Mouse (Mus musculus) limb, embryonic 11.5 days (tissue): ENCODE data around the gene Elovl1. TPM values are rescaled to one million over a fixed set of nuclear protein-coding genes. Genes with fewer than 3 reads are reported as not detected.

Experiments
- ATAC-seq: fragments of 200-750 bp; cut with Nextera tagmentation; 2 replicates; pipeline ENCODE4 v1.8.0; 2017; ENCODE audit warnings: low read depth; ENCODE audit not compliant: insufficient number of reproducible peaks, low FRiP score, low TSS enrichment
- DNase-seq: peaks from one replicate; pipeline ENCODE4 v3.0.0-alpha.2; 2015; ENCODE audit warnings: low spot score
- H3K27ac ChIP-seq: fragments of 300-500 bp; sonication (generic); replicated peaks from 2 replicates; pipeline ENCODE4 v1.5.1; 2014; ENCODE audit warnings: low read depth, mild to moderate bottlenecking, low read length
- H3K27me3 ChIP-seq: fragments of 300-500 bp; sonication (generic); 2 replicates; pipeline ENCODE4 v1.6.1; 2014; ENCODE audit warnings: mild to moderate bottlenecking, low read length, mixed read lengths; ENCODE audit not compliant: control insufficient read depth, insufficient read depth
- H3K36me3 ChIP-seq: fragments of 300-500 bp; sonication (generic); 2 replicates; pipeline ENCODE4 v1.6.1; 2014; ENCODE audit warnings: mild to moderate bottlenecking, low read length, moderate library complexity, mixed read lengths; ENCODE audit not compliant: control insufficient read depth, insufficient read depth
- H3K4me1 ChIP-seq: fragments of 300-500 bp; sonication (generic); 2 replicates; pipeline ENCODE4 v1.6.1; 2014; ENCODE audit warnings: low read length, mixed read lengths; ENCODE audit not compliant: control insufficient read depth, insufficient read depth
- H3K4me2 ChIP-seq: fragments of 300-500 bp; sonication (generic); 2 replicates; pipeline ENCODE4 v1.6.1; 2014; ENCODE audit warnings: low read depth, mild to moderate bottlenecking, moderate library complexity; ENCODE audit not compliant: severe bottlenecking
- H3K4me3 ChIP-seq: fragments of 300-500 bp; sonication (generic); 2 replicates; pipeline ENCODE4 v1.5.1; 2014; ENCODE audit warnings: low read depth, low read length
- H3K9ac ChIP-seq: fragments of 300-500 bp; sonication (generic); 2 replicates; pipeline ENCODE4 v1.6.1; 2014; ENCODE audit warnings: mild to moderate bottlenecking, low read length
- H3K9me3 ChIP-seq: fragments of 300-500 bp; sonication (generic); 2 replicates; pipeline ENCODE4 v1.6.1; 2016; ENCODE audit warnings: low read length; ENCODE audit not compliant: control insufficient read depth
- WGBS: fragments of 180-500 bp; shearing (Covaris S2); extraction: QIAGEN DNeasy Blood & Tissue Kit; methylation state at CpG from one replicate; pipeline ENCODE4 v1.1.7; 2014; 5-methylcytosine and 5-hydroxymethylcytosine counted together
- polyA plus RNA-seq: library from polyadenylated mRNA; unstranded; fragments of >200 nt; fragmentation: Nextera tagmentation; extraction: Ambion mirVana; gene quantifications from 2 replicates; pipeline ENCODE4 v1.2.1, GENCODE M21; 2014

Gene Elovl1
- polyA plus RNA-seq, 1 experiment from 2014 or later = 42.7 TPM

DNA sequence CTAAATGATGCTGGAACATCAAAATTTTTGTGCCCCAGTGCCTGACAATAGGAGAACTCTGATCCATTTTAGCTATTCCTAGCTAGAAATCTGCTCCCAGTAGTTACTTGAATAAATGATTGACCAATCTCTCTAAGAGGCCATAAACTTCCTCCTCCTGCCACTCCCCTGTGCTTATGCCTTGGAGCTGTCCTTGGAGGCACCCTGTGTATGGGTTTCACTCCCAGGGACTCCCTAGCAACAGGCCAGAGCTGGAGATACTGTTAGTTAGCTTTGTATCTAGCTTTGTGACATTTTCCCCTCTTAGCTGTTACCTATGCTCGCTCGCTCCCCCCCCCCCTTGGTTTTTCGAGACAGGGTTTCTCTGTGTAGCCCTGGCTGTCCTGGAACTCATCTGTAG, 6.5 kb upstream of the Elovl1 start:
- H3K36me3 ChIP-seq = peaks cover 4% of the 10 kb centered on the region; the same call in 1 of the 2 replicates
- 91% methylated on average over 3 of the region's 3 CpGs for WGBS
- no peak overlapping the region for H3K4me3 ChIP-seq
- H3K27me3 ChIP-seq = no peaks in the 10 kb centered on the region
- H3K4me1 ChIP-seq = no peaks in the 10 kb centered on the region
- ATAC-seq (no peak), DNase-seq (no peak)
- no peak overlapping the region for H3K27ac ChIP-seq
- H3K4me2 ChIP-seq = no peak overlapping the region
- H3K9ac ChIP-seq = no peak overlapping the region
- H3K9me3 ChIP-seq = no peaks in the 10 kb centered on the region

DNA sequence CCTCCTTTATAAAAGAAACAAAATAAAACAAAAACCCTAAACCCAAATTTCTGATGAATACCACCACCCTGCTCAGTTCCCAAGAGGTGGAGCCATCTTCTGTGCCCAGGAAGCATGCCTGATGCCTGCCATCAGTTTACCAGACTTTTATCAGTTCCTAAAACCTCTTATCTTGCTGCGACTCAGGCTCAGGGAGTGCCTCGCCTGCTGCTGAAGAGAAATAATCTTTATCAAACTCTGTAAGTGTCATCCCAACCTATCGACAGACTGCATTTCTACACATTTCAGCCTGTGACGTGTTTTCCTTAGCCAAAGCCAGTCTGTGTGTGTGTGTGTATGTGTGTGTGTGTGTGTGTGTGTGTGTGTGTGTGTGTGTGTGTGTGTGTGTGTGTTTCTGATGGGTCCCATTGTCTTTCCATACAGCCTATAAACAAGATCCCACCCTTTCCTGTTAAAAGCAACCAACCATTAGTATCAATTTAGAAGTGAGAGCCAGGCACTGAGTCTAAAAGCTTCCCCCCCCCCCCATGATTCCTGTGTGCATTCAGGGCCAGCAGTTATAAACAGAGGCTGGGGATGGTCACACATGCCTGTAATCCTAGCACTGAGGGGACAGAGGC, 3.2 kb upstream of the Elovl1 start:
- 90% methylated on average over 4 of the region's 4 CpGs for WGBS
- ATAC-seq = no peak
- no peak overlapping the region for H3K4me2 ChIP-seq

DNA sequence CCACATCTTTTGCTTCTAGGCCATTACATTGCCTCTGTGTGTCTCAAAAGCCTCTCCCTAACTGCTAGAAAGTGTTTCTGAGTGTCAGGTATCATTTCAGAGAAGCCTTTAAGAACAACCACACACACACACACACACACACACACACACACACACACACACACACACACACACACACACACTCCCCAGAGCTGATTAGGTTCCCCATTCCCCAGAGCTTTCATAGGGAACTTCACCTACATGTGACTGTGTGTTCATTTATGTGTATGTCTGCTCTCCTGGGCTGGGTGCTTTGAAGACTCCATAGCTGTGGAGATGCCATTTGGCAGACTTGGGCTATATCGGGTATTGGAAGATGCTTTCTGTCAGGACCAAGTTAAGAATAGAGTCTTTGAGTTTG, 2.5 kb upstream of the Elovl1 start:
- Histone ChIP-seq H3K27me3 (no peaks in the 10 kb centered on the region), H3K9me3 (no peaks in the 10 kb centered on the region), H3K9ac (no peak overlapping the region), H3K4me2 (no peak overlapping the region), H3K36me3 (0 out of 2 replicates have a peak, but pooled peaks cover 2% of the 10 kb centered on the region), H3K4me1 (peaks cover 15% of the 10 kb centered on the region), H3K4me3 (no peak overlapping the region), H3K27ac (no peak overlapping the region)
- no peak for DNase-seq
- WGBS = 85% methylated on average over 1 of the region's 1 CpGs
- ATAC-seq = no peak

More for the DNA sequence above, 3.2 kb upstream of the Elovl1 start:
- H3K4me3 ChIP-seq = no peak overlapping the region
- H3K9me3 ChIP-seq = no peaks in the 10 kb centered on the region
- H3K36me3 ChIP-seq = no peaks in the 10 kb centered on the region
- no peaks in the 10 kb centered on the region for H3K27me3 ChIP-seq
- peaks cover 15% of the 10 kb centered on the region for H3K4me1 ChIP-seq
- DNase-seq = no peak
- H3K27ac ChIP-seq = no peak overlapping the region
- no peak overlapping the region for H3K9ac ChIP-seq

- Histone ChIP-seq H3K9ac (peak overlapping the region; percentile 62), H3K36me3 (peaks cover 12% of the 10 kb centered on the region), H3K4me3 (peak overlapping the region; percentile 44), H3K27me3 (no peaks in the 10 kb centered on the region), H3K9me3 (no peaks in the 10 kb centered on the region), H3K27ac (0 out of 2 replicates have a peak overlapping the region, but pooled peaks have one; percentile 2), H3K4me1 (peaks cover 15% of the 10 kb centered on the region), H3K4me2 (peak overlapping the region; percentile 54)
- DNase-seq (no peak), ATAC-seq (no peak; the same call in 1 of the 2 replicates)
- WGBS = 3% methylated on average over 5 of the region's 5 CpGs
These were observed 502 bp upstream of the Elovl1 start for GRCm38 (mm10) chr4:118427415-118427767.

DNA sequence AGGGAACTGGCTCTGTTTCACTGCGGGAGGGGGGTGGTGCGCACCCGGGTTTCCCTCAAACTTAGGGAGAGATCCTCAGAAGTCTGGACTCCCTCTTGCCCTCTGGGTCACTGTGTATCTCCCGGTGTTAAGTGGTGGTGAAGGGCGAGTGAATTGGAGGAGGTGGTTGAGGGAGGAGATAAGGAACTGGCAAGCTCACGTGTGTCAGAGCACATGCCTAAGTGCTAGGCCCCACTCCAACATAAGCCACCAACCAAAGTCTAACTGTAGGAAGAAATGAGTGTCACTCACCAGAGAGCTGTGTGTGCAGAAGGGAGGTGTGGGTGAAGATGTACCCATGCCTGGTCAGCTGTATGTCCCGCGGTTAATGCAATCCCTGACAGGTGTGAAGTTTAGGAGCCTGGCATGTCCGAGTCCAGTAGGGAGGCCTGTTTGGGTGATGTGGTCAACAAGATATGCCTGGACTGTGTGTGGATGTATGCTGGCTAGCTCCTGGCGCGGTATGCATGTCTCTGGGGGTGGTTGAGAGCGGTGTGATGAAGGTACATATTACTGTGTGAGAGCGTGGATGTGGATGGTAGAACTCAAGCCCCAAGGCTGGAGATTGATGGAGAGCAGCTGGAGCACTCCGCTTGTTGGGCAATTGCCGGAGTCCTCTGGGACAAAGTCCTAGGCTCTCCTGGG, 780 bp downstream of the Elovl1 start:
- Histone ChIP-seq H3K4me2 (peak overlapping the region; percentile 54), H3K9ac (peak overlapping the region; percentile 38; the same call in 1 of the 2 replicates), H3K4me1 (peaks cover 15% of the 10 kb centered on the region), H3K4me3 (peak overlapping the region; percentile 44), H3K27ac (no peak overlapping the region), H3K27me3 (no peaks in the 10 kb centered on the region), H3K36me3 (peaks cover 18% of the 10 kb centered on the region), H3K9me3 (no peaks in the 10 kb centered on the region)
- DNase-seq (peak; percentile 23), ATAC-seq (peak; percentile 6; the same call in 1 of the 2 replicates)
- WGBS = 45% methylated on average over 15 of the region's 15 CpGs

- no peak for DNase-seq
- 52% methylated on average over 7 of the region's 7 CpGs for WGBS
- no peak overlapping the region; the same call in 1 of the 2 replicates for H3K9ac ChIP-seq
- peaks cover 18% of the 10 kb centered on the region for H3K36me3 ChIP-seq
- peak overlapping the region; percentile 44; the same call in 1 of the 2 replicates for H3K4me3 ChIP-seq
- H3K9me3 ChIP-seq = no peaks in the 10 kb centered on the region
- no peak overlapping the region for H3K27ac ChIP-seq
- H3K4me2 ChIP-seq = peak overlapping the region; percentile 54; the same call in 1 of the 2 replicates
- ATAC-seq = no peak
- H3K27me3 ChIP-seq = no peaks in the 10 kb centered on the region
- H3K4me1 ChIP-seq = peaks cover 15% of the 10 kb centered on the region
These were observed 1.5 kb downstream of the Elovl1 start for GRCm38 (mm10) chr4:118429215-118429895.

- no peak overlapping the region for H3K4me3 ChIP-seq
- H3K4me1 ChIP-seq = peaks cover 29% of the 10 kb centered on the region
- peaks cover 21% of the 10 kb centered on the region for H3K36me3 ChIP-seq
- H3K27ac ChIP-seq = no peak overlapping the region
- no peaks in the 10 kb centered on the region for H3K27me3 ChIP-seq
- WGBS = 57% methylated on average over 8 of the region's 8 CpGs
- no peak overlapping the region for H3K4me2 ChIP-seq
- ATAC-seq (no peak), DNase-seq (no peak)
- no peak overlapping the region for H3K9ac ChIP-seq
- H3K9me3 ChIP-seq = no peaks in the 10 kb centered on the region
These were observed 4.4 kb downstream of the Elovl1 start for GRCm38 (mm10) chr4:118432332-118432731.

DNA sequence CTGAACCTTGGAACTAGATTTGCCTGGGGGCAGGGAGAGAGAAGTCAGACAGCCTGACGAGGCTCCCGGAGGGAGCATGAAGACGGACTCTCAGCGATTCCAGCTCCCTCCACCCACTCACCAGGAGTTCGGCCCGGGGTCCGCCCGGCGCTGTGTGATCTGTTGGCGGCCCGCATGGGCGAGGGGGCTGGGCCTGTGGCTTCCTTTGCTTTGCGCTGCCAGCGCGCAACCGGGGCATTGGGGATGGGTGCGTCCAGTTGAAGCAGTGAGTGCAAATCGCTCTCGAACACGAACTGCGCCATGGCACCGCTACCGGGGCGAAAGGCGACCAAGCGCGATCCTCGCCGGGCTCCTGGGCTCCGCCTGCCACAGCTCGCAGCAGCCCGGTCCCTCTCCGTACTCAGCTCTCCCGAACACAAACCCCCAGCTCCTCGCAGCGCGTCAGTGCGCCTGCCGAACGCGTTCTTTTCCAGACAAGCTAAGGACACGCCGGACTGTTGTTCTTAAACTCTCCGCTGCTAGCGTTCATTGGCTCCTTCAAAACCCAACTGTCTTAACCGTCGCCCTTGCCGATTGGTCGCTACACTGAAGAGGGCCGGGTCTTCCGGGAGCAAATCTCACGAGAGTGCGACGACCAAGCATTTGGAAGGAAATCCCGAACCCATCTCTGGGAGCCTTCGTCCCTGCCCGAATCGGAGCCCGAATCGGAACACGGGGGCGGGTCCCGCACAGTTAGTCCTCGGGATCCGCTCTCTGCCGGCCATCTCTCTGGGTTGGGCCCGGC, 9.1 kb downstream of the Elovl1 start, which contains the start of gene Cdc20:
Gene Cdc20, minus strand, starts transcription at position 533 of the 784 bp plus-strand sequence.
- Histone ChIP-seq H3K4me2 (peak within 1 kb of the TSS; percentile 80), H3K9ac (peak within 1 kb of the TSS; percentile 86), H3K27me3 (no peaks in the 10 kb centered on the region), H3K4me3 (peak within 1 kb of the TSS; percentile 74), H3K27ac (peak within 1 kb of the TSS; percentile 84), H3K4me1 (peaks cover 20% of the 10 kb centered on the region), H3K36me3 (peaks cover 13% of the 10 kb centered on the region), H3K9me3 (no peaks in the 10 kb centered on the region)
- WGBS = under 1% methylated on average over 67 of the region's 67 CpGs
- ATAC-seq (peak; percentile 91), DNase-seq (peak; percentile 92)
